10 mouse cellular contexts compared by ENCODE assay signal in genomic region chr6:114817948-114818347, GRCm38 (mm10).
DNase-seq lines count a peak whose midpoint lies in the region; ATAC-seq and TF ChIP-seq lines count a peak whose summit lies in the region.
"Had no signal": no experiment of that assay in that cellular context is flagged by ENCODE, and none has a peak within 500 bp of the region (broad histone marks: within the 10 kb centered on the region; RNA-seq: fewer than 3 reads in every experiment).

No protein-coding gene starts in this region.

- H3K27ac ChIP-seq in lung, embryonic 15.5 days: peak overlapping the region; percentile 68
- peak overlapping the region; percentile 73 for H3K27ac ChIP-seq in heart, embryonic 16.5 days (ENCODE audit: low read length)
- H3K27ac ChIP-seq: embryonic facial prominence, embryonic 15.5 days; neural tube, embryonic 15.5 days had no signal

- no peak overlapping the region for H3K4me2 ChIP-seq in lung, embryonic 15.5 days
- peak overlapping the region; percentile 14; the same call in 1 of the 2 replicates for H3K4me2 ChIP-seq in heart, embryonic 16.5 days (ENCODE audit: low read depth, low read length)
- H3K4me2 ChIP-seq: embryonic facial prominence, embryonic 15.5 days; neural tube, embryonic 15.5 days had no signal

- ATAC-seq in cerebellum, adult (ENCODE audit: insufficient number of reproducible peaks, low FRiP score, low TSS enrichment): no peak
- no peak for ATAC-seq in lung, embryonic 15.5 days (ENCODE audit: borderline replicate concordance, extremely low read depth, low FRiP score, low TSS enrichment)
- peak; percentile 42; the same call in 1 of the 2 replicates for ATAC-seq in heart, embryonic 16.5 days (replicated peaks; ENCODE audit: extremely low read depth, insufficient read depth, low FRiP score)

- TF ChIP-seq CTCF in lung, adult 2 months (IDR thresholded peaks at IDR 0.05; ENCODE audit: insufficient read depth, low read length): no peak

- H3K4me1 ChIP-seq in lung, embryonic 15.5 days: peaks cover 61% of the 10 kb centered on the region
- H3K4me1 ChIP-seq in lung, adult 2 months (ENCODE audit: control insufficient read depth, insufficient read depth, low read length): peaks cover 21% of the 10 kb centered on the region
- H3K4me1 ChIP-seq in heart, embryonic 16.5 days (ENCODE audit: control insufficient read depth, insufficient read depth, low read length): peaks cover 22% of the 10 kb centered on the region

- no peak for TF ChIP-seq POLR2A in lung, adult 2 months (IDR thresholded peaks at IDR 0.05; ENCODE audit: borderline replicate concordance, extremely low read depth, low read depth, low read length)

- no peak overlapping the region for H3K4me3 ChIP-seq in lung, embryonic 15.5 days
- H3K4me3 ChIP-seq in lung, adult 2 months (replicated peaks; ENCODE audit: extremely low read depth, low read depth, low read length): no peak overlapping the region
- H3K4me3 ChIP-seq in heart, embryonic 16.5 days (ENCODE audit: low read length): no peak overlapping the region
- H3K4me3 ChIP-seq: embryonic facial prominence, embryonic 15.5 days; neural tube, embryonic 15.5 days had no signal

- 22% methylated on average over 11 of the region's 11 CpGs for WGBS in lung, embryonic 15.5 days
- 24% methylated on average over 11 of the region's 11 CpGs for WGBS in lung, adult 2 months
- WGBS in heart, embryonic 16.5 days: 17% methylated on average over 11 of the region's 11 CpGs

- no peak overlapping the region for H3K9ac ChIP-seq in lung, embryonic 15.5 days
- no peak overlapping the region for H3K9ac ChIP-seq in heart, embryonic 16.5 days (ENCODE audit: low read length)
- H3K9ac ChIP-seq: embryonic facial prominence, embryonic 15.5 days; neural tube, embryonic 15.5 days had no signal

- H3K27me3 ChIP-seq in lung, embryonic 15.5 days: no peaks in the 10 kb centered on the region
- no peaks in the 10 kb centered on the region for H3K27me3 ChIP-seq in heart, embryonic 16.5 days (ENCODE audit: control insufficient read depth, insufficient read depth, low read length)
- H3K27me3 ChIP-seq: embryonic facial prominence, embryonic 15.5 days; neural tube, embryonic 15.5 days had no signal

- peak; percentile 67 to 69 for DNase-seq in cerebellum, postnatal 10 days
- DNase-seq in lung, adult 2 months: no peak
- peak; percentile 24 for DNase-seq in lung, postnatal 36 days
- no peak for DNase-seq in c-Kit-positive CD71-positive TER-119-positive erythroid progenitor cells, embryonic 14.5 days (ENCODE audit: low spot score)
- DNase-seq in thymus, postnatal 10 days (ENCODE audit: low spot score in 2 of 2): no peak

- H3K36me3 ChIP-seq in lung, embryonic 15.5 days: no peaks in the 10 kb centered on the region
- no peaks in the 10 kb centered on the region for H3K36me3 ChIP-seq in heart, embryonic 16.5 days (ENCODE audit: control insufficient read depth, insufficient read depth)
- H3K36me3 ChIP-seq: embryonic facial prominence, embryonic 15.5 days; neural tube, embryonic 15.5 days had no signal

- no peaks in the 10 kb centered on the region for H3K9me3 ChIP-seq in lung, embryonic 15.5 days
- peaks cover 7% of the 10 kb centered on the region for H3K9me3 ChIP-seq in heart, embryonic 16.5 days (replicated peaks; ENCODE audit: control insufficient read depth, low read length)
- H3K9me3 ChIP-seq: embryonic facial prominence, embryonic 15.5 days; neural tube, embryonic 15.5 days had no signal

Comparison
In these comparisons a context has a peak if more than half of its experiments do, and no peak if none do; other contexts are left out.
1. DNase-seq: peak in cerebellum, postnatal 10 days (2 of 2) and lung, postnatal 36 days (single experiment); none in lung, adult 2 months (single experiment), c-Kit-positive CD71-positive TER-119-positive erythroid progenitor cells, embryonic 14.5 days (single experiment) and thymus, postnatal 10 days (0 of 2).